Mouse (Mus musculus): ENCODE data around the gene Pold4.
"Not testable (repeated sequence)": the region's sequence is repeated elsewhere in the genome, so short reads cannot be mapped to it uniquely, and the experiment has no call there.

Gene Pold4

GRCm38 (mm10) chr19:4227894-4228678 lies 3.6 kb upstream of the Pold4 start:
- DNase-seq (ENCODE audit: low read depth, low spot score), result peak; percentile 87

- no peak for DNase-seq (ENCODE audit: low read depth, low spot score)
Measured at GRCm38 (mm10) chr19:4228891-4229290, 2.8 kb upstream of the Pold4 start.

GRCm38 (mm10) chr19:4229451-4230076 lies 2.1 kb upstream of the Pold4 start:
- no peak for DNase-seq (ENCODE audit: low read depth, low spot score)

- DNase-seq (ENCODE audit: low read depth, low spot score), result peak; percentile 53
Measured at GRCm38 (mm10) chr19:4230415-4230814, 1.3 kb upstream of the Pold4 start.

GRCm38 (mm10) chr19:4232186-4232572 lies 480 bp downstream of the Pold4 start:
- no peak for DNase-seq (ENCODE audit: low read depth, low spot score)

- DNase-seq (ENCODE audit: low read depth, low spot score), result no peak
Measured at GRCm38 (mm10) chr19:4232651-4233050, 952 bp downstream of the Pold4 start.

- no peak for DNase-seq (ENCODE audit: low read depth, low spot score)
Measured at GRCm38 (mm10) chr19:4234548-4234947, 2.8 kb downstream of the Pold4 start.

GRCm38 (mm10) chr19:4240247-4240668 lies 8.6 kb downstream of the Pold4 start:
- DNase-seq (ENCODE audit: low read depth, low spot score), result no peak

GRCm38 (mm10) chr19:4242416-4242815 lies 10.7 kb downstream of the Pold4 start:
- peak; percentile 55 for DNase-seq (ENCODE audit: low read depth, low spot score)

GRCm38 (mm10) chr19:4244775-4245174 lies 13.1 kb downstream of the Pold4 start:
- DNase-seq (ENCODE audit: low read depth, low spot score), result no peak

- DNase-seq (ENCODE audit: low read depth, low spot score), result peak; percentile 60
Measured at GRCm38 (mm10) chr19:4247010-4247409, 15.3 kb downstream of the Pold4 start.

- not testable (repeated sequence) for DNase-seq (ENCODE audit: low read depth, low spot score)
Measured at GRCm38 (mm10) chr19:4248683-4249082, 17.0 kb downstream of the Pold4 start.

GRCm38 (mm10) chr19:4254230-4254629 lies 22.5 kb downstream of the Pold4 start:
- no peak for DNase-seq (ENCODE audit: low read depth, low spot score)

- peak; percentile 54 for DNase-seq (ENCODE audit: low read depth, low spot score)
Measured at GRCm38 (mm10) chr19:4255583-4256162, 24.0 kb downstream of the Pold4 start.

GRCm38 (mm10) chr19:4257216-4257896 lies 25.7 kb downstream of the Pold4 start:
- DNase-seq (ENCODE audit: low read depth, low spot score), result peak; percentile 95

- DNase-seq (ENCODE audit: low read depth, low spot score), result no peak
Measured at GRCm38 (mm10) chr19:4257897-4258252, 26.2 kb downstream of the Pold4 start.

GRCm38 (mm10) chr19:4261038-4261698 lies 29.5 kb downstream of the Pold4 start:
- DNase-seq (ENCODE audit: low read depth, low spot score), result peak; percentile 76

- no peak for DNase-seq (ENCODE audit: low read depth, low spot score)
Measured at GRCm38 (mm10) chr19:4262756-4263155, 31.1 kb downstream of the Pold4 start.

- peak; percentile 22 for DNase-seq (ENCODE audit: low read depth, low spot score)
Measured at GRCm38 (mm10) chr19:4263702-4264101, 32.0 kb downstream of the Pold4 start.

GRCm38 (mm10) chr19:4264171-4264780 lies 32.6 kb downstream of the Pold4 start:
- no peak for DNase-seq (ENCODE audit: low read depth, low spot score)

- no peak for DNase-seq (ENCODE audit: low read depth, low spot score)
Measured at GRCm38 (mm10) chr19:4265956-4266355, 34.3 kb downstream of the Pold4 start.
